Comparison of ENCODE assay signal across 25 mouse cellular contexts in genomic region chr1:93529801-93530200, GRCm38 (mm10). TPM values are rescaled to one million over a fixed set of nuclear protein-coding genes. Genes with fewer than 3 reads are reported as not detected.
A peak's percentile ranks its signal among the peaks of the same experiment; 100 is the strongest.
DNase-seq lines count a peak whose midpoint lies in the region; ATAC-seq and TF ChIP-seq lines count a peak whose summit lies in the region.
"Had no signal": no experiment of that assay in that cellular context is flagged by ENCODE, and none has a peak within 500 bp of the region (broad histone marks: within the 10 kb centered on the region; RNA-seq: fewer than 3 reads in every experiment).

No protein-coding gene starts in this region.

- 70% methylated on average over 6 of the region's 6 CpGs for WGBS in liver, adult 2 months
- WGBS in liver, embryonic 11.5 days: 83% methylated on average over 6 of the region's 6 CpGs
- WGBS in forebrain, embryonic 13.5 days: 92% methylated on average over 6 of the region's 6 CpGs

- H3K36me3 ChIP-seq in liver, adult 2 months (ENCODE audit: control insufficient read depth, insufficient read depth, low read length): peaks cover 10% of the 10 kb centered on the region
- H3K36me3 ChIP-seq in liver, embryonic 11.5 days (ENCODE audit: control insufficient read depth, insufficient read depth, low read length): no peaks in the 10 kb centered on the region
- peaks cover 15% of the 10 kb centered on the region for H3K36me3 ChIP-seq in myocyte (ENCODE audit: control insufficient read depth, insufficient read depth)
- no peaks in the 10 kb centered on the region for H3K36me3 ChIP-seq in forebrain, embryonic 13.5 days (ENCODE audit: poor library complexity, severe bottlenecking)

- no peak for TF ChIP-seq POLR2A in liver, adult 2 months (IDR thresholded peaks at IDR 0.05; ENCODE audit: extremely low read depth, insufficient read depth, low read length)
- no peak for TF ChIP-seq POLR2A in myocyte (IDR thresholded peaks at IDR 0.05; ENCODE audit: insufficient read length, low read depth)

- TF ChIP-seq CTCF in liver, adult 2 months (IDR thresholded peaks at IDR 0.05; ENCODE audit: low read depth, low read length): no peak

- no peaks in the 10 kb centered on the region for H3K27me3 ChIP-seq in liver, adult 2 months (ENCODE audit: control insufficient read depth, insufficient read depth, low read length)
- H3K27me3 ChIP-seq in liver, embryonic 11.5 days (replicated peaks; ENCODE audit: control insufficient read depth, insufficient read depth, low read length): no peaks in the 10 kb centered on the region
- H3K27me3 ChIP-seq in myocyte (ENCODE audit: control insufficient read depth, insufficient read depth, insufficient read length): no peaks in the 10 kb centered on the region
- H3K27me3 ChIP-seq in forebrain, embryonic 13.5 days: no peaks in the 10 kb centered on the region
- H3K27me3 ChIP-seq: embryonic facial prominence, embryonic 15.5 days; forebrain, embryonic 15.5 days; heart, embryonic 13.5 days; hindbrain, embryonic 15.5 days; lung, embryonic 15.5 days; midbrain, embryonic 15.5 days had no signal

- no peaks in the 10 kb centered on the region for H3K9me3 ChIP-seq in liver, embryonic 11.5 days (ENCODE audit: control insufficient read depth, low read length)
- no peaks in the 10 kb centered on the region for H3K9me3 ChIP-seq in forebrain, embryonic 13.5 days (replicated peaks)
- H3K9me3 ChIP-seq: embryonic facial prominence, embryonic 10.5 days; embryonic facial prominence, embryonic 15.5 days; forebrain, embryonic 15.5 days; heart, embryonic 13.5 days; hindbrain, embryonic 15.5 days; lung, embryonic 15.5 days; midbrain, embryonic 10.5 days; midbrain, embryonic 15.5 days had no signal

- no peak overlapping the region for H3K27ac ChIP-seq in liver, adult 2 months (replicated peaks; ENCODE audit: insufficient read depth, low read depth, low read length)
- H3K27ac ChIP-seq in liver, embryonic 11.5 days (ENCODE audit: low read depth, low read length): no peak overlapping the region
- no peak overlapping the region for H3K27ac ChIP-seq in forebrain, embryonic 13.5 days
- H3K27ac ChIP-seq: embryonic facial prominence, embryonic 10.5 days; embryonic facial prominence, embryonic 15.5 days; forebrain, embryonic 15.5 days; gastrocnemius, adult 2 months; heart, adult 2 months; heart, embryonic 13.5 days; hindbrain, embryonic 15.5 days; lung, embryonic 15.5 days; midbrain, embryonic 10.5 days; midbrain, embryonic 15.5 days had no signal

- no peak overlapping the region for H3ac ChIP-seq in myocyte (ENCODE audit: control insufficient read depth, insufficient read length)

- no peaks in the 10 kb centered on the region for H3K4me1 ChIP-seq in liver, adult 2 months (ENCODE audit: control insufficient read depth, insufficient read depth, low read length)
- H3K4me1 ChIP-seq in liver, embryonic 11.5 days (replicated peaks; ENCODE audit: control insufficient read depth, insufficient read depth, low read length): no peaks in the 10 kb centered on the region
- H3K4me1 ChIP-seq in forebrain, embryonic 13.5 days: no peaks in the 10 kb centered on the region
- H3K4me1 ChIP-seq: embryonic facial prominence, embryonic 10.5 days; embryonic facial prominence, embryonic 15.5 days; forebrain, embryonic 15.5 days; heart, embryonic 13.5 days; hindbrain, embryonic 15.5 days; lung, embryonic 15.5 days; midbrain, embryonic 10.5 days; midbrain, embryonic 15.5 days had no signal

- H3K9ac ChIP-seq in liver, adult 2 months (ENCODE audit: low read depth, low read length): no peak overlapping the region
- no peak overlapping the region for H3K9ac ChIP-seq in liver, embryonic 11.5 days (ENCODE audit: low read depth, low read length)
- H3K9ac ChIP-seq in forebrain, embryonic 13.5 days: no peak overlapping the region
- H3K9ac ChIP-seq: embryonic facial prominence, embryonic 15.5 days; forebrain, embryonic 15.5 days; heart, embryonic 13.5 days; hindbrain, embryonic 15.5 days; lung, embryonic 15.5 days; midbrain, embryonic 15.5 days had no signal

- no peak overlapping the region for H3K4me2 ChIP-seq in liver, embryonic 11.5 days
- H3K4me2 ChIP-seq in myocyte (ENCODE audit: low read depth): peak overlapping the region; percentile 4
- H3K4me2 ChIP-seq in forebrain, embryonic 13.5 days: no peak overlapping the region
- H3K4me2 ChIP-seq: embryonic facial prominence, embryonic 15.5 days; forebrain, embryonic 15.5 days; heart, embryonic 13.5 days; hindbrain, embryonic 15.5 days; lung, embryonic 15.5 days; midbrain, embryonic 15.5 days had no signal

- DNase-seq in adrenal gland, adult (ENCODE audit: inconsistent age in 2 of 2, low spot score in 1 of 2): peak; percentile 45 to 64
- no peak for DNase-seq in adrenal gland, postnatal 4 days (ENCODE audit: low spot score in 2 of 2)
- DNase-seq in liver, adult 2 months (ENCODE audit: extremely low read depth, low read depth, low spot score): peak; percentile 62
- DNase-seq in liver, embryonic 11.5 days (ENCODE audit: low spot score): no peak
- DNase-seq in frontal cortex, postnatal 10 days (ENCODE audit: low spot score in 2 of 2): no peak
- DNase-seq: cerebellum, adult 8-10 months; cerebellum, postnatal 25 days; gastrocnemius, adult 2 months; gastrocnemius, postnatal 36 days; heart, adult 2 months; heart, postnatal 10 days; kidney, postnatal 14 days; layer of hippocampus, adult 9-11 months; liver; right cerebral cortex, postnatal 4 days had no signal

- no peak overlapping the region for H3K4me3 ChIP-seq in liver, adult 2 months (ENCODE audit: insufficient read depth, low read depth, low read length)
- H3K4me3 ChIP-seq in liver, embryonic 11.5 days (ENCODE audit: low read depth, low read length): no peak overlapping the region
- no peak overlapping the region for H3K4me3 ChIP-seq in myocyte
- H3K4me3 ChIP-seq in forebrain, embryonic 13.5 days: no peak overlapping the region
- H3K4me3 ChIP-seq: embryonic facial prominence, embryonic 10.5 days; embryonic facial prominence, embryonic 15.5 days; forebrain, embryonic 15.5 days; gastrocnemius, adult 2 months; heart, adult 2 months; heart, embryonic 13.5 days; hindbrain, embryonic 15.5 days; lung, embryonic 15.5 days; midbrain, embryonic 10.5 days; midbrain, embryonic 15.5 days had no signal

- no peak for ATAC-seq in liver, embryonic 11.5 days (replicated peaks; ENCODE audit: low FRiP score)
- ATAC-seq in forebrain, embryonic 13.5 days: no peak
- ATAC-seq: forebrain, embryonic 15.5 days; midbrain, embryonic 15.5 days had no signal

- H3K79me2 ChIP-seq in liver, adult 2 months (ENCODE audit: control insufficient read depth, insufficient read depth, low read length): peaks cover 3% of the 10 kb centered on the region; the same call in 1 of the 2 replicates
- H3K79me2 ChIP-seq in myocyte (ENCODE audit: control insufficient read depth, insufficient read depth): no peaks in the 10 kb centered on the region

TF ChIP-seq in myocyte, 11 proteins besides CTCF, POLR2A, EP300 and RAD21:
- TF ChIP-seq MAX (IDR thresholded peaks at IDR 0.05; ENCODE audit: low read depth) (no peak), MYOG (IDR thresholded peaks at IDR 0.05; ENCODE audit: control insufficient read depth in 1 of 3, insufficient read depth in 1 of 3, insufficient read length in 2 of 3, low read depth in 2 of 3) (no peak), TCF3 (IDR thresholded peaks at IDR 0.05; ENCODE audit: insufficient read length, low read depth) (no peak), USF1 (IDR thresholded peaks at IDR 0.05; ENCODE audit: low read depth) (no peak), MYOD1 (IDR thresholded peaks at IDR 0.05; ENCODE audit: control insufficient read depth in 1 of 3, insufficient read length in 2 of 3, low read depth in 2 of 3) (no peak), REST (IDR thresholded peaks at IDR 0.05; ENCODE audit: insufficient read depth, insufficient read length) (no peak), CEBPB (IDR thresholded peaks at IDR 0.05; ENCODE audit: insufficient read depth, poor library complexity, severe bottlenecking) (no peak), TCF12 (IDR thresholded peaks at IDR 0.05; ENCODE audit: insufficient read depth, poor library complexity, severe bottlenecking) (no peak), E2F4 (IDR thresholded peaks at IDR 0.05; ENCODE audit: insufficient read depth) (no peak), SRF (IDR thresholded peaks at IDR 0.05; ENCODE audit: control insufficient read depth, insufficient read length, low read depth) (no peak), POLR2AphosphoS2 (IDR thresholded peaks at IDR 0.05; ENCODE audit: insufficient read length, low read depth) (no peak)

RNA-seq across cellular contexts. Expression of gene Farp2, which starts 17.9 kb away (rescaled TPM):
- 10 to 100 TPM; 19.3 to 22.9 TPM for total RNA-seq in adrenal gland, postnatal 4 days (2021)
- total RNA-seq in liver, adult 2 months (2014; rRNA removed): 10.5 and 16.4 TPM in 2 replicates
- polyA plus RNA-seq in liver, adult 2 months (2012; rRNA removed): 9.2 and 10.5 TPM in 2 replicates
- polyA plus RNA-seq in liver, embryonic 11.5 days (2014; fragmentation: Nextera tagmentation; extraction: Ambion mirVana): 2.3 and 2.7 TPM in 2 replicates
- polyA plus RNA-seq in myocyte (2012; fragmentation: generic; extraction: Trizol): 3.1 TPM
- polyA plus RNA-seq in forebrain, embryonic 13.5 days (2015; fragmentation: Nextera tagmentation; extraction: Ambion mirVana): 2.7 and 3.5 TPM in 2 replicates

RNA-seq across cellular contexts. Expression of gene Hdlbp, which starts 51.2 kb away (rescaled TPM):
- 100 to 1,000 TPM; 306 to 308 TPM for total RNA-seq in adrenal gland, postnatal 4 days (2021)
- 169 and 179 TPM in 2 replicates for total RNA-seq in liver, adult 2 months (2014; rRNA removed)
- 103 and 119 TPM in 2 replicates for polyA plus RNA-seq in liver, adult 2 months (2012; rRNA removed)
- 106 and 113 TPM in 2 replicates for polyA plus RNA-seq in liver, embryonic 11.5 days (2014; fragmentation: Nextera tagmentation; extraction: Ambion mirVana)
- 154 TPM for polyA plus RNA-seq in myocyte (2012; fragmentation: generic; extraction: Trizol)
- polyA plus RNA-seq in forebrain, embryonic 13.5 days (2015; fragmentation: Nextera tagmentation; extraction: Ambion mirVana): 82.5 and 97.8 TPM in 2 replicates

Comparison
In these comparisons a context has a peak if more than half of its experiments do, and no peak if none do; other contexts are left out.
1. DNase-seq: peak in adrenal gland, adult (2 of 2) and liver, adult 2 months (single experiment); none in adrenal gland, postnatal 4 days (0 of 2), liver, embryonic 11.5 days (single experiment) and frontal cortex, postnatal 10 days (0 of 2).